Mouse (Mus musculus) gonadal fat pad, adult 2 months (tissue): ENCODE data around the gene Slx4ip. TPM values are rescaled to one million over a fixed set of nuclear protein-coding genes. Genes with fewer than 3 reads are reported as not detected.

Source experiments
- DNase-seq: peaks from one replicate; pipeline ENCODE4 v3.0.0-alpha.2; 2012; ENCODE audit warnings: low read depth
- polyA plus RNA-seq: library from polyadenylated mRNA; depleted of rRNA; stranded (reverse); fragments of >200 nt; gene quantifications from 2 replicates; pipeline ENCODE4 v1.2.3, GENCODE M21; 2012

The Slx4ip gene
- polyA plus RNA-seq, 1 experiment, result 1.7 TPM

DNA sequence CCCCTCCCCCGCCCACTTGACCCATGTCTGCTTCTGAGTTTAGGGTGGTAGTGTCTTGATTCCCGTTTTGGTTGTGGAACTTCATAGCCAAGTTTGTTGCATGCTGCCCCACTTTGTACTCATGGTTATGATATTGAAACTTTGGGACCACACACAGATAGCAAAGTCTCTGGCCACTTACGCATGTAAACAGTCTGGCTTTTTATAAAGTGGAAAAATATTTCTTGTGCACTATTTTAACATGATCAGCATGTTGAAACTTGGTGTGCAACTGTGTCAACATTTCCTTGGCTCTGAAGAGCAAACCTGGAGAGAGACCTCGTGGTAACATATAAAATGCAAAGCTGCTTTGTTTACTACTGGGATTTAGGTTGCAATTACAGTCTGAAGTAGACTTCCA lies 56.5 kb downstream of the Slx4ip start:
- DNase-seq, result no peak

DNA sequence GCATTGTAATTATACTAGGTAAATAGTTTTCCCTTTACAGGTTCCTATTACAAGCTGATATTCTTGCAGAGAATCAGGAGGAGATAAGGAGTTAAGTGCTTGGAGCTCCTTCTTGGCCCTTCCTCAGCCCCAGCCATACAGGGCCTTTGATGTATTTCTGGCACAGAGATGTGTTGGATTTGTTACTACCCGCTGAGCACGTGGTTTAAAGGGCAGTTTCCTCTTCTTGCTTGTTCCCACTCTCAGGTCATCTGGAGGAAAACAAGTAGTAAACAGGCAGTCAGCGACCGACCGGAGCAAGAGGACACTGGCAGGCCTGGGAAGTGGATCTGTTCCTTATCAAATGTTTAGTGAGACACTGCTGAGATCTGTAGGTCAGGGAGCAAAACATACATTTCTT lies 56.9 kb downstream of the Slx4ip start:
- no peak for DNase-seq

GRCm38 (mm10) chr2:136952238-136952637 lies 61.2 kb downstream of the Slx4ip start:
- no peak for DNase-seq

DNA sequence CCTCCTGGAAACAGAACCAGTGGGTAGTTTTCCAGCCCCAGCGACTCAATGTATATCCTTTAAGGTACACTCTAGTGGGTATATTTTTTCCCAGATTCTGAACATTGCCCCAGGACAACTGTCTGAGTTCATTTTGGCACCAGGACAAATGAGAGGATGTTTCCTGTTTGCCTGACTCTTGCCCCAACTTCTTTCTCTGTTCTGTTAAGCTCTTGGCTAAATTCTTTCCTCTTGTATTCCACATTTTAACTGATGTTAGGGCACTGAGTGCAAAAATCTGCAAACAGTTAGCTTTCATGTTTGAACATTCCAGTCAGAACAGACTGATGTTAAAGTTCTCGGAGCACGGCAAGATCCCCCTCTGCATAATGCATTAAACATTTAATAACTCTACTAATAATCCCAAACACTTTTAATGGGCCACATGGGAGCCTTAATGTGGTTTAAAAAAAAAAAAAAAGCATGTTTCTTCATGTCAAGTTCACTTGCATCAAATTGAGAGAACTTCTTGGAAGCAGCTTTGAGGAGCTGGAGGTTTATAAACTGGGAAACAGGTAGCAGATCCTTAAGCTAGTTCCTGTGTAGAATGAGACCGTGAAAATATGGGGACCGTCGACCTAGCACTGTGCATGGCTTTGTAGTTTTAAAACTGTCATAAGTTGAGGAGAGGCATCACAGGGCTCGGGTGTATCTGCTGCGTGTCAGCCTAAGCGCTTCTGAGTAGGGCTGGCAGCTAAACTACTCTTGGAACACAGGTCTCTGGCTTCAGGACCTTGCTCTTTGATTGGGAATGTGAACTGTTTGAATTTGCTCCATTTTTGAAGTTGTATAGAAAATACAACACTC lies 64.9 kb downstream of the Slx4ip start:
- no peak for DNase-seq

- DNase-seq, result no peak
These were observed 67.7 kb downstream of the Slx4ip start for GRCm38 (mm10) chr2:136958697-136959096.

GRCm38 (mm10) chr2:136975774-136976173 lies 84.8 kb downstream of the Slx4ip start:
- no peak for DNase-seq

GRCm38 (mm10) chr2:136979056-136979772 lies 88.2 kb downstream of the Slx4ip start:
- no peak for DNase-seq

GRCm38 (mm10) chr2:136981062-136981879 lies 90.3 kb downstream of the Slx4ip start:
- DNase-seq, result no peak

DNA sequence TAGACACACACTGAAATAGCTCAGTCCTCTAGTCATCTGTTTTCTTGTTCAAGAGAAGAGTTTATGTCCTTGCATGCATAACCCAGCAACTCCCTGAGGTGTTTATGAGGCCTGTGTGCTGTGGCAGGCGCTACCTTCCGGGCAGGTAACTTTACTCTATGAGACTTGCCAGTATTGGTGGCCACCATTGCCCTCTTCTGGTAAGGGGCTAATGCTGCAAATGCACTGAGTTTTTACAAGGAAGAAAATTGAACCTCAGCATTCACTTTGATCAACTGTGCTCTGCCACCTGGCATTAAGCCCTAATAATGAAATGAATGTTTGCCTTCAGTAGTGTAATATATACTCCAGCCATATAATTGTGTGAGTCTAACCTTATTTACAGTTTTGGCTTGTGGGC lies 92.9 kb downstream of the Slx4ip start:
- no peak for DNase-seq

GRCm38 (mm10) chr2:136985998-136986730 lies 95.1 kb downstream of the Slx4ip start:
- no peak for DNase-seq

DNA sequence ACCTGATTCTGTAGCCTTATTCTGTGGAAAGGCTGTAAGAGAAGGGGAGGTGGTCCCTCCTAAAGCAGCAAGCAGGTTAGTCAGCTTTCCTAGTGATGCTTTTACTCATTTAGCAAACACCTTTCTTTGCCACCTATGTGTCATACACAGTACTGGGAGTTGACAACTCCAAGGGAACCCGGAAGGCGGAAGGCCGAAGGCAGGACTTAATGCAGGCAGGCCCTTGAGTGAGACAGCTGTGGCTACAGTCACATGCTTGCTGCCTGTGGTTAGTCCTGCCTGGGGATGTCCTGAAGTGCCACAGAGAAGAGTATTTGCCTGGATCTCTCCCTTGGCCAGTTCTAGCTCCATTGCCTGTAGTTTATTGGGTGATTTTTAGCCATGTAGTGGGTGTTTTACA lies 102.1 kb downstream of the Slx4ip start:
- no peak for DNase-seq

DNA sequence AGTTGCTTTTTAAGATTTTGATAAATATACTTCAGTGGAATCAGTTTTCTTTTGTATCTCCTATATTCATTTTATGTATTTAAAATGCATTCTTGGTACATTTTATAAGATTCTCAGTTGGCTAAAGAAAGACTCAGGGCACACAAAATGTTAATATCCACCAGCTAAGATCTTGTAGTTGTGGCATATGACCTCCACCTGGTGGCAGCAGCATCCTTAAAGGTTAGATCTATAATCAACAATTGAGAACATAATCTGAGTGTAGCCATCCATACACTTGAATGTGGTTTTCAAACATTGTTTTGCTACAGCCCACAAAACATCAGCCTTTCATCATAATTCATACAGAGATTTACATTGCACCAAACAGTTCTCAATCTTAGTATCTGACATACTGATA lies 106.1 kb downstream of the Slx4ip start:
- DNase-seq, result no peak

DNA sequence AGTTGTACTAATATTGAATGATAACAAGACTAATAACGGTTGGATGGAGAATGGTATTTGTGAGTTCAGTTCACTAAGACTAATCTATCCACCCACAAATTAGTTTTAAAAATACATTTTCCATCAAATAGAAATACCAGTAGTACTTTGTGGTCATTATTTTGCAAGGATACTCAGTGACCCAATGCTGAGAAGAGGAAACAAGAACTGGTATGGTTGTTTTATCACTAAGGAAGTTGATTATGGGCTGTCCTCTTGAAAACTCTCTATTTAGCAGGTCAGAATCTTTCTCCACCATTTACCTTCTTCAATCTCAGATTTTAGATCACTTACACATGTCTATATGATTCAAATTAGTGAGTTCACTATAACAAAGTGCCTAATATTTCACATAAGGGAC lies 111.0 kb downstream of the Slx4ip start:
- no peak for DNase-seq

GRCm38 (mm10) chr2:137006656-137007055 lies 115.6 kb downstream of the Slx4ip start:
- no peak for DNase-seq

DNA sequence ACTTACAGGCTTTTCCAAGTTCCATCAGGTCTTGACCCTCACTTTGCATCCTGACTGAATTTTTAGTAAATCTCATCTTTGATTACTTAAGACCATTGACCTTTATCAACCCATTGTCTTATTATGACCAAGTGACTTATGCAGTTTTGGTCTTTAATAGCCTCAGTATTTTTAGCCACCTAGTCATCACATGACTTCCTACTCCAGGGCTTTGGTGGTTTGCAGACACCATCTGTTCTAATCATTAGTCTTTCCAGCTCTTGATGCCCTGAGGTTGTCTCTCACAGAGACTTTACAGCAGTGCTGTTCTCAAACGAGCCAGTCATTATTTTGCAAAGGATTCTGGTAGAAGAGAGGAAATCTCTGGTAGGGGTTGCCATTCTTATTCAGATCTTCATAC lies 121.0 kb downstream of the Slx4ip start:
- no peak for DNase-seq

DNA sequence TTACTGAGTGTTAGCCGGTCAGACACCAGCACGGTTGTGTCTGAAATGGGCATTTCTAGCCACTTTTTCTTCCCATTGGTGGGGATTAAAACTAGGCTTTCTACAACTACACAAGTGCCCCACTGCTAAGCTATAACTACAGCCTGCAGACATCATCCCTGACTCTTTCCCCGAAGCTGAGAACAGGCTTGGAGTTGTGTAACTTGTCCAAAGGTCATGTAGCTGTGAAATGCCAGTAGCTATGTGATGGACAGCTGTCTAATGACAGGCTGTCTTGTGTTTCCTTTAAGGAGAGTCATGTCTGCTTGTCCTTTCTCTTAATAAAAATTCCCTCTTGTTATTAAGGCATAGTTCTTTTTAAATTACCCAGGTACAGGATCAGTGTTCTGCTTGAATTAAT lies 122.1 kb downstream of the Slx4ip start:
- DNase-seq, result no peak

GRCm38 (mm10) chr2:137013811-137014350 lies 122.9 kb downstream of the Slx4ip start:
- peak; percentile 42 for DNase-seq

DNA sequence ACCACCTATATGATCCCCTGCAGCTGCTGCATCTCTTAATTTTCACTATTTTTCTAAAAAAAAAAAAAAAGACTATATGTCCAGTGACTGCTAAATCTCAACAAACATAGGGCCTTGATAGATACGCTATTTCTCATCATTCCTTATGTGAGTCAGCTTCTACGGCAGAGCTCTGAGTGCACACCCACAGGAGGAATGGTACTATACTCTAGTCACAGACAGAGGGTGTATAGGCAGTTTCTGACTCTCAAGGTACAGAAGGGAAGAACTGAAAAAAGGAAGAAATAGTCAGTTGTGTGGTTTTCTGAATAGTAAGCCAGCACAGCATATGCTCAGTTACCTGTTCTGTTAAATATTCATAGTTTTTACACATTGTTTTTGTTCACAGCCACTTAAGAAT lies 123.4 kb downstream of the Slx4ip start:
- DNase-seq, result no peak

- no peak for DNase-seq
These were observed 153.1 kb downstream of the Slx4ip start for GRCm38 (mm10) chr2:137044122-137044521.

GRCm38 (mm10) chr2:137049367-137049766 lies 158.3 kb downstream of the Slx4ip start:
- DNase-seq, result no peak

DNA sequence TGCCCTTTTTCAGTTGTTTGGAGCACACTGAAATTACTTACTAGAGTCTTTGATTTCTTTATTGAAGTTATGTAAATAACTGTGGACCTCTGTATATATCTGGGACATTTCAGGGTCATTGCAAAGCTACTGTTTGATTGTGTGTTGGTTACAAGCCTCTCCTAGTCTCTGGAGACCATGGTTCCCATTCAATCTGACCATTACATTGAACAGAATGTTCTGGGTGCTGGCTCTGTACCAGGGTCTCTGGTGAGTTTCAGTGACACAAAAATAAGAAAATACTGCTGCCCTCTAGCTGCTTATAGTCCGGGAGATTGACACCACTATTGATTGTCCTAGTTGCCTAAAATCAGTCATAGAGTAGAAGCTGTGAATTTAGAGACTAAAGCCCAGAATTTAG lies 158.9 kb downstream of the Slx4ip start:
- no peak for DNase-seq
